Mouse (Mus musculus) Muller cell, postnatal 12 days (primary cell): Measurements from ENCODE around the gene Rrn3.

Experiments
- DNase-seq: peaks from one replicate; pipeline ENCODE4 v3.0.0-alpha.2; 2015; ENCODE audit errors: inconsistent ontology term

Rrn3 gene

DNA sequence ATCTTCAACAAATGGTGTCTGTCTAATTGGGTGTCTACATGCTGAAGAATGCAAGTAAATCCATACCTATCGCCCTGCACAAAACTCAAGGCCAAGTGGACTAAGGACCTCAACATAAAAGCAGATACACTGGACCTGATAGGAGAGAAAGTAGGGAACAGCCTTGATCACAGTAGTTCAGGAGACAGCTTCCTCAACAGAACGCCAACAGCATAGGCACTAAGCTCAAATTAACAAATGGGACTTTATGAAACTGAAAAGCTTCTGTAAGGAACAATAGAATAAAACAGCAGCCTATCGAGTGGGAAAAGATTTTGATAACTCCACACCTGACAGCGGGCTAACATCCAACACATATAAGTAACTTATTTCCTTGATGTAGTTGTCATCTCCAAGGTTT lies 70.9 kb downstream of the Rrn3 start:
- DNase-seq: no peak

DNA sequence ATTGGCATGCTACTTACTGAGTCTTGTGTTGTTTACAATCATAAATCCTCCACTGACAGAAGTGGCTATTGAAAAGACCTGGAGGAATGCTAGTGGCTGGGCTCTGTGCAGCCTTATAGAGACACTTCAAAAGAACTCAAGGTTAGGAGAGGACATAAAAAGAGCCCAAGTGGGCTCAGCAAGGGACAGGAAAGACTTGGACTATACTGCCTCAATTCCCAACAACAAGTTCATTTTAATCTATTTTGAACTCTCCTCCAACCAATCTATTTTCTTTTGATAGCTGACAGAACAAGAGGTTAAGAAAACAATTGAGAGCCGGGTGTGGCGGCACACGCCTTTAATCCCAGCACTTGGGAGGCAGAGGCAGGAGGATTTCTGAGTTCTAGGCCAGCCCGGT lies 73.4 kb downstream of the Rrn3 start:
- DNase-seq: no peak
